Mouse (Mus musculus) myocyte (in vitro differentiated cells): ENCODE results near the gene Endou.

Experiments used
- CEBPB ChIP-seq: IDR thresholded peaks from 2 replicates; pipeline ENCODE4 v1.6.1; 2011; ENCODE audit warnings: mild to moderate bottlenecking, moderate library complexity; ENCODE audit not compliant: poor library complexity, insufficient read depth, severe bottlenecking
- E2F4 ChIP-seq: IDR thresholded peaks from one replicate; pipeline ENCODE4 v1.6.1; 2011; ENCODE audit warnings: mild to moderate bottlenecking, control low read depth, moderate library complexity; ENCODE audit not compliant: insufficient read depth
- MAX ChIP-seq: IDR thresholded peaks from one replicate; pipeline ENCODE4 v1.6.1; 2011; ENCODE audit warnings: low read depth, mild to moderate bottlenecking, control low read depth
- MYOD1 ChIP-seq, 3 experiments: IDR thresholded peaks; one replicate each; pipeline ENCODE4 v1.6.1; 2011; ENCODE audit warnings: control low read depth in 2 of 3, low read depth in 2 of 3, mild to moderate bottlenecking in 2 of 3, moderate library complexity in 1 of 3; ENCODE audit not compliant: insufficient read length in 2 of 3, control insufficient read depth in 1 of 3
- POLR2A ChIP-seq: IDR thresholded peaks from one replicate; pipeline ENCODE4 v1.6.1; 2011; ENCODE audit warnings: low read depth, mild to moderate bottlenecking, control low read depth, moderate library complexity; ENCODE audit not compliant: insufficient read length
- POLR2AphosphoS2 ChIP-seq: IDR thresholded peaks from one replicate; pipeline ENCODE4 v1.6.1; 2011; ENCODE audit warnings: low read depth, control low read depth; ENCODE audit not compliant: insufficient read length
- REST ChIP-seq: IDR thresholded peaks from one replicate; pipeline ENCODE4 v1.6.1; 2011; ENCODE audit warnings: mild to moderate bottlenecking, control low read depth, moderate library complexity; ENCODE audit not compliant: insufficient read depth, insufficient read length
- SRF ChIP-seq: IDR thresholded peaks from one replicate; pipeline ENCODE4 v1.6.1; 2011; ENCODE audit warnings: low read depth; ENCODE audit not compliant: control insufficient read depth, insufficient read length
- TCF12 ChIP-seq: IDR thresholded peaks from one replicate; pipeline ENCODE4 v1.6.1; 2011; ENCODE audit warnings: mild to moderate bottlenecking, control low read depth; ENCODE audit not compliant: poor library complexity, insufficient read depth, severe bottlenecking
- TCF3 ChIP-seq: IDR thresholded peaks from one replicate; pipeline ENCODE4 v1.6.1; 2011; ENCODE audit warnings: low read depth, control low read depth; ENCODE audit not compliant: insufficient read length
- USF1 ChIP-seq: IDR thresholded peaks from one replicate; pipeline ENCODE4 v1.6.1; 2011; ENCODE audit warnings: low read depth, mild to moderate bottlenecking, control low read depth, moderate library complexity

DNA sequence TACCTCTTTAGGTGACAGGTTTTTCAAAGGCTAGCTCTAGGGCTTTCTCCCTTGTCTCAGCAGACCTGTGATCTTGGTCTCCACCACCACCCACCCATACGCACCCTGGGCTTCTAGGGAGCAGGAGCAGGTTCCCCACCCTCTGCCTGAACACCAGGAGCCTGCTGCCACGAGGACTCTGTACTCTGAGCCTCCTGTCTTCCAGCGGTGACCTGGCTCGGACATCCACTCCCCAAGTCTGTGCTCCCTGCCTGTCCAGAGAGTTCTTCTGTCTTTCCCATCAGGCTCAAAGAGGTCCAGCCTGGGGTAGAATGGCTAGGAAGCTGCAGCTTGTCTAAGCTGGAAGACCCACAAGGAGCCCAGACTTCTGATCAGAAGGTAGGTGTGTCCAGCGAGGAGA, 12.1 kb upstream of the Endou start:
- no peak for TF ChIP-seq POLR2A
- no peak for TF ChIP-seq USF1
- no peak for TF ChIP-seq REST
- no peak for TF ChIP-seq MYOD1 (IDR thresholded peaks at IDR 0.05; ENCODE audit: control insufficient read depth in 1 of 3, insufficient read length in 2 of 3, low read depth in 2 of 3)
- TF ChIP-seq CEBPB: no peak
- no peak for TF ChIP-seq MAX
- TF ChIP-seq TCF3: no peak
- TF ChIP-seq SRF: no peak
- no peak for TF ChIP-seq E2F4
- no peak for TF ChIP-seq POLR2AphosphoS2
- no peak for TF ChIP-seq TCF12
